Mouse (Mus musculus) cerebellum, postnatal 4 days (tissue): Measurements from ENCODE around the gene Cog6.

Source experiments
- DNase-seq, 2 experiments: peaks; one replicate each; pipeline ENCODE4 v3.0.0; 2022; ENCODE audit warnings: low spot score in 2 of 2, mixed read lengths in 1 of 2

Gene Cog6

GRCm38 (mm10) chr3:52962391-52962790 is 54.6 kb downstream of the Cog6 start:
- no peak for DNase-seq

- DNase-seq, result no peak
Observed at GRCm38 (mm10) chr3:52961661-52962060, 55.4 kb downstream of the Cog6 start.

GRCm38 (mm10) chr3:52960951-52961350 is 56.1 kb downstream of the Cog6 start:
- no peak for DNase-seq

- DNase-seq, result no peak
Observed at GRCm38 (mm10) chr3:52958444-52959120, 58.5 kb downstream of the Cog6 start.

GRCm38 (mm10) chr3:52957861-52958260 is 59.2 kb downstream of the Cog6 start:
- DNase-seq, result no peak

GRCm38 (mm10) chr3:52956236-52956635 is 60.8 kb downstream of the Cog6 start:
- DNase-seq, result no peak

- DNase-seq, result no peak
Observed at GRCm38 (mm10) chr3:52955481-52956019, 61.5 kb downstream of the Cog6 start.

GRCm38 (mm10) chr3:52954656-52955055 is 62.4 kb downstream of the Cog6 start:
- no peak for DNase-seq

GRCm38 (mm10) chr3:52953831-52954230 is 63.2 kb downstream of the Cog6 start:
- DNase-seq, result no peak

GRCm38 (mm10) chr3:52948824-52949223 is 68.2 kb downstream of the Cog6 start:
- DNase-seq, result no peak

GRCm38 (mm10) chr3:52947444-52947843 is 69.6 kb downstream of the Cog6 start:
- DNase-seq, result no peak

- DNase-seq, result peak; percentile 34 to 60
Observed at GRCm38 (mm10) chr3:52940832-52941468, 76.1 kb downstream of the Cog6 start.

GRCm38 (mm10) chr3:52938398-52938797 is 78.6 kb downstream of the Cog6 start:
- no peak for DNase-seq

- DNase-seq, result no peak
Observed at GRCm38 (mm10) chr3:52937739-52938306, 79.2 kb downstream of the Cog6 start.

GRCm38 (mm10) chr3:52931956-52932355 is 85.1 kb downstream of the Cog6 start:
- no peak for DNase-seq
